Mouse (Mus musculus) kidney, postnatal 36 days (tissue): Measurements from ENCODE around the gene 4930432K21Rik.

ENCODE experiments used
- DNase-seq, 2 experiments: peaks; one replicate each; pipeline ENCODE4 v3.0.0; 2021 to 2022; ENCODE audit warnings: mixed read lengths in 2 of 2

Gene 4930432K21Rik

DNA sequence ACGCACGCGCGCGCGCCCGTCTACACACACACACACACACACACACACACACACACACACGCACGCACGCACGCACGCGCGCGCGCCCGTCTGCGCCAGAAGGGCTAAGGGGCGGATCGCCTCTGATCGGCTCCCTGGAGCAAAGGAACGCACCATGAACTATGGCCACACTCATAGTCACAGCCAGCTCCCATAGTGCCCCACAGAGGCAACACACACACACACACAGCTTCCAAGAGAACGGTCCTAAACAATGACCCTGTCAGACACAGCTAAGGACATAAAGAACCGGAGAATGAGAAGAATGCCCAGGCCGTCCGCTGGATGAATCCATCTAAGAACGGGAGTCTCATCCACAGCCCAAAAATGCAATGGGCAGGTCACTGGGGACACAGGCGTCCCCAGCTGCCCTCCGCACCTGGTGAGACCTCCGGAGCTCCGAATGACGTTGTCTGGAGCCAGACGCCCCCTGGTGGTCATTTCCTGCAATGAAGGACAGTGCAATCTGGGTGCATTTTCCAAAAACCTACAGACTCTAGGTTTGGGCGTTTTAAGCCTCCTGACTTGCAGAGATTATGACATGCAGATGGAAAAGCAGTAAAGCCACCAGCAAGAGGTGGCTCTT is 62.5 kb downstream of the 4930432K21Rik start:
- peak; percentile 70 to 91 for DNase-seq

GRCm38 (mm10) chr8:84211202-84211601 is 63.4 kb downstream of the 4930432K21Rik start:
- no peak for DNase-seq

DNA sequence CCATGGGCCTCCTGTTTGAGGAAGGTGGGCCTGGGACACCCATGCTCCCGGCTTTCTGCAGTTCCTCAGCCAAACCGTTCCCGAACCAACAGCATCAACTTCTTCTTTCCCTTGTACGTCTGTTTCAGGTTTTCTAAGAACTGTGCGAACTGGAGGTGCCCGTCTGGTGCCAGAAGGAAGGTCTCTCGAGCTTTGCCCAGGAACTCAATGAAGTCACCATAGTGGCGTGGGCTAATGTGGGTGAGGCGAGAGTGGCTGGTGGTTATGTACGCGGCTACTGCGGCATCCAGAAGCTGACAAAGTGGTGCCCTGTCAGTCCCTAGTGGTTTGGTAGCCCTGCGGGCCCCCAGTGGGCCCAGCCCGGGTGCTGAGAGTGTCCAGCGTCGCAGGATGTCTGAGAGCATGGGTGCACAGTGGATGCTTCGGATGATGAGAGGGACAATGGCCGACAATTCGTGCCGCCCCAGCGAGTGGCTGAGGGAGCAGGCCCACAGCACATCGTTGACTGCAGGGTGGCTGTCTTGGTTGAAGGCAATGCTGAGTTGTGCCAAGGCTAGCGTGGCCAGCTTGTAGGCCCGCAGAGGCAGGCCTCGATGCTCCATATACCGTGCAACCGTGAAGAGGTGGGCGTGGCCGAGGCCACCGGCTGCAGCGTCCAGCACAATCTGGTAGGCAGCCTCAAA is 64.2 kb downstream of the 4930432K21Rik start:
- DNase-seq = no peak

DNA sequence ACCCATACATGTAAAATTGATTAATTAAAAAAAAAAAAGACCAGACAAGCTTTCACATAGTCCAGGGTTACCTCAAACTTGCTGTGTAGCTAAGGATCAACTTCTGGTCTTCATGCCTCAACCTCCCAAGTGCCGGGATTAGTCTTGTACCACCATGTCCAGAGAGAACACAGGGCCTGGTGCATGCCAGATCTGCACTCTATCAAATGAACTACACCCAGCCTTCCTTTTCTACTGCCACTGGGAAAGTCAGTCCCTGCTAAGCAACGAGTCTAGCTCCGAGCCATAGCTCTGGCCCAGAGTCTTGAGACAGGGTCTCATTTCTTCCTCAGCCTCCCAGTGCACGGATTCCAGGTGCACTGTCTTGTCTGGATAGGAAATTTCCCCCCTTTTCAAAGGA is 65.5 kb downstream of the 4930432K21Rik start:
- no peak for DNase-seq

DNA sequence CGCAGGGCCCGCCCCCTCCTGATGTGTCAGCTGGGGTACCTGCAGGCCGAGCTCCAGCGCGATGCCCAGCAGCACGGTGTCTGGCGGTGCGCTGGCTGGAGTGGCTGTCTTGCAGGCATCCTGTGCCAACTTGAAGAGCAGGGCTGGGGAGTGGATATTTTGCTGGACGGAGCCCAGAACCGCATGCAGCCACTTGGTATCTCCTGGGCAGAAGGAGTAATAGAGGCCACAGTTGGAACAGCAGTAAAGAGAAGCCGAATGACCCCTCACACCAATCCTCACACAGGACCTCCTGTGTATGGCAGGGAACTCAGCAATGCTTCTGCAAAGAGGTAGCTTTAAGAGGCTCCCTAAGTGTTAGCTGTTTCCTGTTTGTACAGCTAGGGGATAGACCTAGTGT is 69.4 kb downstream of the 4930432K21Rik start:
- no peak for DNase-seq

DNA sequence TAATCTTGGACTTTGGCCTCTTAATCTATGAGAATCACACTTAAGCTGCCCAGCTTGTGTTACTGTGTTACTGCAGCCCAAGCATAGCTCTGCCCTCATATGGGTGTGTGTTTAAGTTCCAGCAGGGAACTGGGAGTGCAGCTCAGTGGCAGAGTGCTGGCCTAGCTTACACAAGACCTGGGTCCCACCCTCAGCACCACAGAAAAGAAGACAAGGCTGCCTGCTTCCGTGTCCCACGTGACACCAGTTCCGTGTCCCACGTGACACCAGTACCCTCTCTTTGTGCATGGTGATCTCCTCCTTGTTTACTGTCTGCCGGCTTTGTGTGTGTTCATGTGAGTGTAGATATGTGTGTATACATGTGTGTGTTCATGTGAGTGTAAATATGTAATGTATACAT is 70.3 kb downstream of the 4930432K21Rik start:
- DNase-seq = no peak

DNA sequence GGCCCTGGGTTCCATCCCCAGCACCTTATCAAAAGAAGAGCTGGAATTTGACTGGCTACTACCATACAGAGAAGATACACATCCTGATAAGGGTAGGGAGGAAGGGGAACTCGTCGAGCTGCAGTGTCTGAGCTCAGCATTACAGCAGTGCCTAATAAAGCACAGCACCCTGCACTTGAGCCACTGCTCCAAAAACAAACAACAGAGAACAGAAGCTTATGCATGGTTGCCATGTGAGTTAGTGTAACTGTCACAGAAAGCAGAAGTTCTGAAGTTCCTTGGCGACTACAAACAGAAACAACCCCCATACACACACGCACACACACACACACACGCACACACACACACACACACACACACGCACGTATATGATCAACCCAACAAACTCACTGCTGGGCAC is 72.3 kb downstream of the 4930432K21Rik start:
- DNase-seq = no peak
